ENCODE assay signal across 8 mouse cellular contexts in genomic region chr5:107289986-107290385, GRCm38 (mm10). TPM values are rescaled to one million over a fixed set of nuclear protein-coding genes. Genes with fewer than 3 reads are reported as not detected.
DNase-seq lines count a peak whose midpoint lies in the region; ATAC-seq and TF ChIP-seq lines count a peak whose summit lies in the region.

No protein-coding gene starts in this region.

- 0 out of 2 replicates have a peak, but pooled peaks cover 3% of the 10 kb centered on the region for H3K27me3 ChIP-seq in heart, embryonic 11.5 days (ENCODE audit: control insufficient read depth, insufficient read depth, low read length)
- no peaks in the 10 kb centered on the region; the same call in 1 of the 2 replicates for H3K27me3 ChIP-seq in embryonic facial prominence, embryonic 11.5 days (ENCODE audit: control insufficient read depth, insufficient read depth, low read length)
- H3K27me3 ChIP-seq in hindbrain, embryonic 15.5 days = peaks cover 8% of the 10 kb centered on the region; the same call in 1 of the 2 replicates
- peaks cover 31% of the 10 kb centered on the region for H3K27me3 ChIP-seq in midbrain, embryonic 12.5 days
- H3K27me3 ChIP-seq in cerebellum, adult 2 months (ENCODE audit: control insufficient read depth, insufficient read depth, low read length) = no peaks in the 10 kb centered on the region

- no peak overlapping the region for H3K27ac ChIP-seq in heart, embryonic 11.5 days (ENCODE audit: low read depth, low read length)
- no peak overlapping the region for H3K27ac ChIP-seq in embryonic facial prominence, embryonic 11.5 days (replicated peaks; ENCODE audit: low read depth, low read length)
- H3K27ac ChIP-seq in hindbrain, embryonic 15.5 days (replicated peaks) = no peak overlapping the region
- no peak overlapping the region for H3K27ac ChIP-seq in midbrain, embryonic 12.5 days (replicated peaks)
- no peak overlapping the region for H3K27ac ChIP-seq in cerebellum, adult 2 months (ENCODE audit: insufficient read depth, low read length)

- H3K9me3 ChIP-seq in heart, embryonic 11.5 days (replicated peaks; ENCODE audit: control insufficient read depth, low read length) = no peaks in the 10 kb centered on the region
- H3K9me3 ChIP-seq in embryonic facial prominence, embryonic 11.5 days (replicated peaks; ENCODE audit: control insufficient read depth, low read length) = no peaks in the 10 kb centered on the region
- H3K9me3 ChIP-seq in hindbrain, embryonic 15.5 days = no peaks in the 10 kb centered on the region
- no peaks in the 10 kb centered on the region for H3K9me3 ChIP-seq in midbrain, embryonic 12.5 days

- no peak for ATAC-seq in heart, embryonic 11.5 days (replicated peaks; ENCODE audit: insufficient number of reproducible peaks, low FRiP score, low TSS enrichment)
- no peak for ATAC-seq in embryonic facial prominence, embryonic 11.5 days (replicated peaks; ENCODE audit: insufficient number of reproducible peaks, low FRiP score, low TSS enrichment, low read depth)
- no peak for ATAC-seq in hindbrain, embryonic 15.5 days (ENCODE audit: low FRiP score, low read depth)
- ATAC-seq in midbrain, embryonic 12.5 days (ENCODE audit: low FRiP score, low read depth) = no peak

- no peak overlapping the region for H3K9ac ChIP-seq in heart, embryonic 11.5 days (ENCODE audit: low read depth, low read length)
- no peak overlapping the region; the same call in 1 of the 2 replicates for H3K9ac ChIP-seq in embryonic facial prominence, embryonic 11.5 days (replicated peaks; ENCODE audit: low read length)
- no peak overlapping the region for H3K9ac ChIP-seq in hindbrain, embryonic 15.5 days
- peak overlapping the region; percentile 66 for H3K9ac ChIP-seq in midbrain, embryonic 12.5 days (replicated peaks)

- no peak for TF ChIP-seq CTCF in cerebellum, adult 2 months (IDR thresholded peaks at IDR 0.05; ENCODE audit: borderline replicate concordance, insufficient read depth, low read depth, low read length)

- H3K4me2 ChIP-seq in heart, embryonic 11.5 days = peak overlapping the region; percentile 90
- H3K4me2 ChIP-seq in embryonic facial prominence, embryonic 11.5 days (ENCODE audit: low read depth, low read length) = peak overlapping the region; percentile 96
- peak overlapping the region; percentile 98 for H3K4me2 ChIP-seq in hindbrain, embryonic 15.5 days
- H3K4me2 ChIP-seq in midbrain, embryonic 12.5 days (replicated peaks) = peak overlapping the region; percentile 99

- 0 out of 2 replicates have a peak, but pooled peaks cover 4% of the 10 kb centered on the region for H3K4me1 ChIP-seq in heart, embryonic 11.5 days (ENCODE audit: control insufficient read depth, insufficient read depth, low read length)
- no peaks in the 10 kb centered on the region for H3K4me1 ChIP-seq in embryonic facial prominence, embryonic 11.5 days (ENCODE audit: control insufficient read depth, insufficient read depth, low read length)
- peaks cover 16% of the 10 kb centered on the region for H3K4me1 ChIP-seq in hindbrain, embryonic 15.5 days (replicated peaks)
- peaks cover 13% of the 10 kb centered on the region for H3K4me1 ChIP-seq in midbrain, embryonic 12.5 days
- no peaks in the 10 kb centered on the region; the same call in 1 of the 2 replicates for H3K4me1 ChIP-seq in cerebellum, adult 2 months (ENCODE audit: control insufficient read depth, insufficient read depth, low read length)

- no peak for DNase-seq in heart, adult 8-10 months (ENCODE audit: low spot score)
- DNase-seq in embryonic facial prominence, embryonic 11.5 days (ENCODE audit: low spot score) = peak; percentile 23
- no peak for DNase-seq in adrenal gland, adult 8-10 months
- DNase-seq in cerebellum, postnatal 4 days (ENCODE audit: low spot score in 2 of 2) = no peak
- no peak for DNase-seq in cerebellum, adult 2 months

- no peak for TF ChIP-seq POLR2A in cerebellum, adult 2 months (IDR thresholded peaks at IDR 0.05; ENCODE audit: borderline replicate concordance, insufficient read depth, low read length)

- peak overlapping the region; percentile 86 for H3K4me3 ChIP-seq in heart, embryonic 11.5 days (ENCODE audit: low read depth, low read length)
- no peak overlapping the region for H3K4me3 ChIP-seq in embryonic facial prominence, embryonic 11.5 days (ENCODE audit: low read depth, low read length)
- peak overlapping the region; percentile 56 for H3K4me3 ChIP-seq in hindbrain, embryonic 15.5 days
- H3K4me3 ChIP-seq in midbrain, embryonic 12.5 days = peak overlapping the region; percentile 71
- no peak overlapping the region for H3K4me3 ChIP-seq in cerebellum, adult 2 months (replicated peaks; ENCODE audit: insufficient read depth, low read depth, low read length)

- 35% methylated on average over 8 of the region's 8 CpGs for WGBS in heart, embryonic 11.5 days (ENCODE audit: insufficient replicate concordance)
- WGBS in embryonic facial prominence, embryonic 11.5 days = 40% methylated on average over 8 of the region's 8 CpGs
- WGBS in hindbrain, embryonic 15.5 days = 34% methylated on average over 8 of the region's 8 CpGs
- WGBS in midbrain, embryonic 12.5 days = 36% methylated on average over 8 of the region's 8 CpGs
- 76% methylated on average over 8 of the region's 8 CpGs for WGBS in cerebellum, adult 2 months

- H3K36me3 ChIP-seq in heart, embryonic 11.5 days (ENCODE audit: control insufficient read depth, insufficient read depth, low read length) = no peaks in the 10 kb centered on the region
- no peaks in the 10 kb centered on the region for H3K36me3 ChIP-seq in embryonic facial prominence, embryonic 11.5 days (replicated peaks; ENCODE audit: control insufficient read depth, insufficient read depth, low read depth, low read length)
- no peaks in the 10 kb centered on the region for H3K36me3 ChIP-seq in hindbrain, embryonic 15.5 days
- H3K36me3 ChIP-seq in midbrain, embryonic 12.5 days = no peaks in the 10 kb centered on the region

RNA-seq across cellular contexts. Expression of gene Tgfbr3, which starts 0.6 kb away (rescaled TPM):
- 38.2 and 39.2 TPM in 2 replicates for polyA plus RNA-seq in heart, embryonic 11.5 days (2014; fragmentation: Nextera tagmentation; extraction: Ambion mirVana)
- total RNA-seq in heart, adult 8-10 months (2022) = 10 to 100 TPM; 38.5 to 48.2 (median 44.6) TPM
- 10.5 and 12.3 TPM in 2 replicates for polyA plus RNA-seq in embryonic facial prominence, embryonic 11.5 days (2014; fragmentation: Nextera tagmentation; extraction: Ambion mirVana)
- polyA plus RNA-seq in hindbrain, embryonic 15.5 days (2015; fragmentation: Nextera tagmentation; extraction: Ambion mirVana) = 6.0 and 7.5 TPM in 2 replicates
- 7.8 and 10.3 TPM in 2 replicates for polyA plus RNA-seq in midbrain, embryonic 12.5 days (2016; fragmentation: Nextera tagmentation; extraction: Ambion mirVana)
- total RNA-seq in adrenal gland, adult 8-10 months (2022) = 100 to 1,000 TPM; 217 to 303 (median 276) TPM
- polyA plus RNA-seq in cerebellum, adult 2 months (2012; rRNA removed) = 11.5 and 12.5 TPM in 2 replicates

RNA-seq across cellular contexts. Expression of gene Brdt, which starts 41.0 kb away (rescaled TPM):
- polyA plus RNA-seq in heart, embryonic 11.5 days (2014; fragmentation: Nextera tagmentation; extraction: Ambion mirVana) = 0.87 and 0.94 TPM in 2 replicates
- under 1 TPM; 0.11 to 0.52 (median 0.41) TPM for total RNA-seq in heart, adult 8-10 months (2022)
- 2.5 and 3.2 TPM in 2 replicates for polyA plus RNA-seq in embryonic facial prominence, embryonic 11.5 days (2014; fragmentation: Nextera tagmentation; extraction: Ambion mirVana)
- 3.3 and 3.7 TPM in 2 replicates for polyA plus RNA-seq in hindbrain, embryonic 15.5 days (2015; fragmentation: Nextera tagmentation; extraction: Ambion mirVana)
- 1.3 and 2.4 TPM in 2 replicates for polyA plus RNA-seq in midbrain, embryonic 12.5 days (2016; fragmentation: Nextera tagmentation; extraction: Ambion mirVana)
- 1 to 10 TPM; 3.3 to 5.2 (median 4.0) TPM for total RNA-seq in adrenal gland, adult 8-10 months (2022)
- 9.2 and 10.7 TPM in 2 replicates for polyA plus RNA-seq in cerebellum, adult 2 months (2012; rRNA removed)

Comparison
In these comparisons a context has a peak if more than half of its experiments do, and no peak if none do; other contexts are left out.
1. H3K4me3 ChIP-seq: peak in heart, embryonic 11.5 days (single experiment), hindbrain, embryonic 15.5 days (single experiment) and midbrain, embryonic 12.5 days (single experiment); none in embryonic facial prominence, embryonic 11.5 days (single experiment) and cerebellum, adult 2 months (single experiment).
2. Peak in every context shown above with its lines, with median percentiles within 50 percentile points of each other: H3K4me2 ChIP-seq.